Mouse (Mus musculus) cortical plate, adult 2 months (tissue): ENCODE results near the gene Rragc.

Experiments used
- CTCF ChIP-seq: fragments of 200-500 bp; IDR thresholded peaks from 2 replicates; pipeline ENCODE4 v1.5.1; 2011; ENCODE audit warnings: mild to moderate bottlenecking, control low read depth, low read length; ENCODE audit not compliant: insufficient read depth; ENCODE audit errors: extremely low read depth
- POLR2A ChIP-seq: fragments of 200-500 bp; IDR thresholded peaks from 2 replicates; pipeline ENCODE4 v1.6.1; 2011; ENCODE audit warnings: mild to moderate bottlenecking, low read length, control low read depth; ENCODE audit not compliant: insufficient read depth; ENCODE audit errors: extremely low read depth

GRCm38 (mm10) chr4:123934306-123934705 lies 17.1 kb downstream of the Rragc start:
- no peak for TF ChIP-seq CTCF
- TF ChIP-seq POLR2A: no peak
